Mouse (Mus musculus): ENCODE measurements around the gene Gcnt2.
"Not testable (repeated sequence)": the region's sequence is repeated elsewhere in the genome, so short reads cannot be mapped to it uniquely, and the experiment has no call there.

The Gcnt2 gene

DNA sequence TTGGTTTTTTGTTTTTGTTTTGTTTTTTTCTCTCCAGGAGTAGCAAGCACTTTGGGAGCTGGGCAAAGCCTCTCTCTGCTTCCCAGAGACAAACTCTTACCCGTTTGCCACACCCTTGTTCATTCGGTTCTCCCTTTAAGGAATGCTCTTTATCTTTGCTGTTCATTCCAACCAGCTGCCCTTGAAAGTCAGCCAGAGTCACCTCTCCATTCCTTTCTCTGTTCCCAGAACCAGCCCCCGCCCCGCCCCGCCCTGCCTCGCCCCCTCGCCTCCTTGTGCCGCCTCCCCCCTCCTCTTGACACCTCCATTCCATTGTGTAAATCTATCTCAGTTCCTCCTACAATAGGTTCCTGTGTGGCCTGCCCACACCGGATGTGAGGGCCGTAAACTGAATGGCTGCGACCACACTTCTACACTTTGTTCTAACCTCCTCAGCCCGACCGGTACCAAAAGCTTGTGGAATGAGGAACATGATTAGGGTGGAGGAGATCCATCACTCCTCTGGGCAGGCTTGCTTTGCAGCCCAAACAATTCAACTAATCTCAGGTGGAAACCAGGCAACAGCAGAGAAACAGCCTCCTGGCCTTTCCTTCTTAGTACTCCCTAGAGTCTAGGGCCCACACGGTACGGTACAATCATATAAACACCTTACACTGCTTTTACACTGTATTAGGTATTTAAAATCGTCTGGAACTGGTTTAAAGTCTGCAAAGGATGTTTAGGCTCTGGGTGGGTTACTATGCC is 9.5 kb downstream of the Gcnt2 start:
- no peak for DNase-seq (ENCODE audit: low spot score in 2 of 2)

DNA sequence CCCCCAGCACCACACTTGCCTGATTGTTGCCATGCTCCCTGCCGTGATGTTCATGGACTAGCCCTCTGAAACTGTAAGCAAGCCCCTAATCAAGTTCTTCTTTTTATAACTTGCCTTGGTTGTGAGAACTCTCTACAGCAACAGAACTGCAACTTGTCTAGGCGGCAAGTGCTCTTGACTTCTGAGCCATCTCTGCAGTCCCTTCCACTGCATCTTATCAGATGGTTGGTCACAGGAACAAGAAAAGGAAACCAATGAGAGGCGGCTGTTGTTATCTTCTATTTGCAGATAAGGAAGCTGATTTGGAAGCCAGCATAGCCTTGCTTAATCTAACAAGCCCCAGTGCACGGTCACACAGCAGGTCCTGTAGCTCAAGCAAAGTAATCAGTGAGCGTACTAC is 14.5 kb downstream of the Gcnt2 start:
- DNase-seq (ENCODE audit: low spot score in 2 of 2), result no peak

DNA sequence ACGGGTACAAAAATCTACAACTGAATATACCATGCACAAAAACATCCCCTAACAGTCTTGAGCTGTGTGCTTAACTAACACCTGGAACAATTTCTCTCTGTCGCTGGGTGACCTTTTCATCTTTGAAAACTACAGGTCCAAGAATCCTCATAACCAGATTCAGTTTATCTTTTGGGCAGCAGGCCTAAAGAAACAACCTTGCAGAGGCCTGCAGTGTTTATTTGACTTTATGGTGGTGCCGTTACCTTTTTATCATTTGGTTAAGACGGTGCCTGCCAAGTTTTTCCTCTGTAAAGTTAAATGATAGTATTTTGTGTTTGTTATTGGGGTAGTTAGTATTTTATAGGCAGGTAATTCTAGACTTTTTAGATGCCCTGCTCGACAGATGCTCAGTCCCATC is 15.9 kb downstream of the Gcnt2 start:
- no peak for DNase-seq (ENCODE audit: low spot score in 2 of 2)

- no peak for DNase-seq (ENCODE audit: low spot score in 2 of 2)
These were observed 18.0 kb downstream of the Gcnt2 start for GRCm38 (mm10) chr13:40877589-40877988.

DNA sequence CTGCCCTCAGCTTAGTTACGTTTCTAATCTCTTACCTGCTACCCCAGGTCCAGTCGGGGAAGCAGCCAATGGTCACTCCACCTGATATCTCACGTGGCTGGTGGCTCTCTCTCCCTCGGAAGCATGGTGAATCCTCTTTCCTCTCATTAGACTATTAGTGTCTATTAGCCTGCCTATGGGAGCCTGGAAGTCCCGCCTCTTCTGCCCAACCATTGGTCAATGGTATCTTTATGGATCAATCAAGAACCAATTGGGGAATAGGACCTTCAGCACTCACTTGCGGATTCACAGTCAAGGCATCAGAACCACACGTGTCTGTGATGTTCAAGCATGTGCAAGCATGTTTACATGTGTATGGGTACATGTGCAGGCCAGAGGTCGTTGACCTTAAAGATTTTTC is 21.0 kb downstream of the Gcnt2 start:
- no peak for DNase-seq (ENCODE audit: low spot score in 2 of 2)

DNA sequence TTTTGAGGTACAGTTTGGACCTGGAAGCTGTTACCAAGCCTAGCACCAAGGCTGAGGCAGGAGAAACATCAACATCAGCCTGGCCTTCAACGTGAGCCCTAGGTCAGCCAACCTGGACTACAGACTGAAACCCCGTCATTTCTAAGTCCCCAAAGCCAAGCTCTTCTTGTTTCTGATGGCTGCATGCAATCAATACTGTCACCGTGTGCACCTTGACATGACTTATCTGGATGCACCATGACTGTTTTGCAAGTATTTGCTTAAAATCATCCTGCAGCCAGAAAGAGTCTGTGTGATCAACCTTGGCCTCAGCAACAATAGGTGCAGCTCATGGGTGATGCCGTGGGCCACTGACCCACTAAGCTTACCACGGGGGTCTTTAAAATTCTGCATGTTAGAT is 23.1 kb downstream of the Gcnt2 start:
- no peak for DNase-seq (ENCODE audit: low spot score in 2 of 2)

DNA sequence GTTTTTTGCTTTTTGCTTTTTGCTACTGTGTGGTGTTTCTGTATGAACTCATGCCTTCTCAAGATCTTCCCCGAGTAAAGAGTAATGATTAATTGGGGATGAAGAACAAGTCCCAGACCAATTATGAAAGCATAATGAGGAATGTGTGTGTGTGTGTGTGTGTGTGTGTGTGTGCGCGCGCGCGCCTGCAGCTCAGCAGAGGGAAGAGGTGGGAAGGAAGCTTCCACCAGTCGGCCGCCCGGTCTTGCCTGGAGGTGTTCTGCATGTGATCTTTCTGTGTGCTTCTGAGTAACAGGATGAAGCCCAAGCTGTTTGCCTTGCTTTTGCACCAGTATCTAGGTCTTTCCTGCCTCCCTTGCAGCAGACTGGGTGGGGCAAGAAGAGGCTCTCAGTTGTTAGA is 24.3 kb downstream of the Gcnt2 start:
- DNase-seq (ENCODE audit: low spot score in 2 of 2), result no peak

DNA sequence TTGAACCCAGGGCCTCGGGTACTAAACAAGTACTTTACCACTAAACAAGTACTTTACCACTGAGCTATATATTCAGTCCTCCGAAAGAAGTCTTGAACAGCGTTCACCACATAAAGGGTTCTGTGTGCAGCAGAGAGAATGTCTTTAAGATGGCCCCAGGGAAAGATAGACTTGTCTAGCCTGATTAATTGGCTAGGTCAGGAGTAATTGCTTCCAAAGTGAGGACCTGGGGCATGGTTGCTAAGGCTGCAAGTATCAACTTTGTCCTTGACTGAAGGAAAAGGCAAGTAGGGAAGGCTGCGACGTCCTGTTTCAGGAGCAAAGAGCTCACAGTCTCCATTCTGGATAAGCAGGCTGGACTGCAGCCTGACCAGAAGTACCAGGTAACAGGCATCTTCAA is 25.3 kb downstream of the Gcnt2 start:
- no peak for DNase-seq (ENCODE audit: low spot score in 2 of 2)

GRCm38 (mm10) chr13:40885935-40886642 is 26.5 kb downstream of the Gcnt2 start:
- DNase-seq (ENCODE audit: low spot score in 2 of 2), result no peak

DNA sequence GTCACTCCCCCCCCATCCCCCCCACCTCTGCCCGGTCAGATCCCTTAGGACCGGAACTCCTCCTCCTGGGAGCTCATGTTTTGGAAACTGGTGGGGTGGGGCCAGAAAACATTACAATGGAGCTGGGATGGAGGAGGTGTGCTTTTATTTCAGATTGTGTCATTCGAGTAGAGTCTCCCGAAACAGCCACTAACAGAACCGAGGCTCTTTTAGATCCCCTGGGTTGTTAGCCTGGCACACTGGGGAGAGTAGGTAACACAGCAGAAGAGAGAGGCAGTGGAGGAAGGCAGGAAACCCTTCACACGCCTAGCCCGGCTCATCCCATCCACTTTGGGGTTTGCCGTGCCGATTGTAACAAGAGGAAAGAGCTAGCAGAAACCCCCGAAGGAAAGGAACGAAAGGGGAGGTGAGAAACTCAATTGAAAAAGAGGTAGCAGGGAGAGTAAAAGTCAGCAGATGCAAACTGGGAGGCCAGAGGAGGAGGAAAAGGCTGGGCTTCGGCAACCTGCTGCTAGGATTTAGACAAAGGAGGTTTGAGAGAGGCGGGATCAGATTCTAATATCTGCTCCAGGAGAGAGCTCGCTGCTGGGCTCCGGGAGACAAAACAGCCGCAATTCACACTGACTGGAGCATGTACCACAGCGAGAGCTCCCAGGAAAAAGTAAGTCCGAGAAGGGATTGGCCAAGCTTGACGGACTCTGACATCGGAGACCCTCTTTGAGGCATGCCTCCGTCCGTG is 27.3 kb downstream of the Gcnt2 start:
- DNase-seq (ENCODE audit: low spot score in 2 of 2), result no peak

DNA sequence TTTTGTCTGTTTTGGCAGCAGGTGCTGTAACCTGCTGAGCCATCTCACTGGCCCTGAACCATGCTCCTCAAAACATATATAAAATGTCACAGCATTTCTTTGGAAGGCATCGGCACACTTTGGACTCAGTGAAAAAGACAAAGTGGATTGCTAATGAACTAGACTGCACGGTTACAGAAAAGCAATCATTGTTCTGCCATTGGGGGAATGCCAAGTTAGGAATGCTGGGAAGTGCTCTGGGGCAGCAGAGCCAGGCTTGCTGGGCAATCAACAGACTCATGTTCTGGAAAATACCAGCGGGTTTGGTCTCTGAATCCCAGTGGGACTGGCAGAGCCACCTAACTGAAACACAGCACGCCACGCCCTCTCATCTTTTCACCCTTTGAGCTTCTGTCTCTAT is 31.0 kb downstream of the Gcnt2 start:
- no peak for DNase-seq (ENCODE audit: low spot score in 2 of 2)

GRCm38 (mm10) chr13:40891369-40891768 is 31.8 kb downstream of the Gcnt2 start:
- not testable (repeated sequence) for DNase-seq (ENCODE audit: low spot score in 2 of 2)

DNA sequence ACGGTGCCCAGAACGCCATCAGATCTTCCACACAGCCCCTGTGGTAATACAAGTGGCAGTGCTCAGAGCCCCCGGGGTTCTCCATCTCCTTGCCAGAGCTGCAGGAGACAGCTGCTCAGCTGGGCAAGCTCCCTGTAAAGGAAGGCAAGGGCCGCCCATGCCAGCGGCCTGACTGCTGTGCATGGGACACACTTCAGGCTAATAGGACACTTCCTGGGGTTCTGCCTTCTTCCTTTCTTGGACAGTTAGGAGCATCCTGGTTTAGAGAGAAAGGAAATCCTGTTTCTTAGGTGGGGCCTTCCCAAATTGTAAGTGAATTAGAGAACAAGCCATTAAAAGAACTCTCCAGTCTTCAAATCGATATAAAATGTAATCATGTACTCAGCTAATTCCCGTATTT is 32.5 kb downstream of the Gcnt2 start:
- DNase-seq (ENCODE audit: low spot score in 2 of 2), result no peak

GRCm38 (mm10) chr13:40892547-40892946 is 33.0 kb downstream of the Gcnt2 start:
- no peak for DNase-seq (ENCODE audit: low spot score in 2 of 2)

GRCm38 (mm10) chr13:40893573-40893972 is 34.0 kb downstream of the Gcnt2 start:
- DNase-seq (ENCODE audit: low spot score in 2 of 2), result no peak

DNA sequence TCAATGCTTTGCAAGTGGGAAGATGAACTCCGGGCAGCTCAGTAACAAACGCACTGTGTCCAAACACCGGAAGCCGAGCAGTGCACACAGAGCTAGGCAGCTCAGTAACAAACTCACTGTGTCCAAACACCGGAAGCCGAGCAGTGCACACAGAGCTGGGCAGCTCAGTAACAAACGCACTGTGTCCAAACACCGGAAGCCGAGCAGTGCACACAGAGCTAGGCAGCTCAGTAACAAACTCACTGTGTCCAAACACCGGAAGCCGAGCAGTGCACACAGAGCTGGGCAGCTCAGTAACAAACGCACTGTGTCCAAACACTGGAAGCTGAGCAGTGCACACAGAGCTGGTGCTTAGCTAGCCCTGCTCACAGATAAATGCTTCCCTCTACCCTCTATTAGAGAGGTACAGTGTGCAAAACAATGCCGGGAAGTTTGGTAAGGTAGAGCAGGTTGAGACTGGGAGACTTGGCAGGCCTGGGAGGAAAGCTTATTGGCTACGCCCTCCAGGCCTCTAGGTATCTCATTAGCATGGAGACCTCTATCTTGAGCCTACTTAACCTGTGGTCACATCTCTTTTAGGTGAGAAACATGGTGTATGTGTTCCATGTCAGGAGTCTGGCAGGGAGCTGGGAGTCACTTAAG is 38.6 kb downstream of the Gcnt2 start:
- not testable (repeated sequence) for DNase-seq (ENCODE audit: low spot score in 2 of 2)

DNA sequence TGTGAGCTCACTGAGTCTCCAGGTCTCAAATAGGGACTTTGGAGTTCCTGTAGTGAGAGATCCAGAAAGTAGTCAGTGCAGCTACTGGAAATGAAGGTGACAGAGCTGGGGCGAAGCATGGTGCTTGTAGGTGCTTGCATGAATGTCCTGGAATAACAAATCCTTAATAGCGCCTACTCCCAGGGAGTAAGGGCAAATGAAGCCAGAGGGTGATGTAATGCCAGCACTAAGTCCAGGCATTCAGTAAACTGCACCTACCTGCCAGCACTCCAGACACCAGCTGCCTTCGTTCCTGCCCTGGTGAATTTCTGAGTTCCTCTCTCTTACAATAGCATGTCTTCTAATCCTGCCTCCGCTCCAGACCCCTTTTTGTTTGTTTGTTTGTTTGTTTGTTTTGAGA is 39.1 kb downstream of the Gcnt2 start:
- no peak for DNase-seq (ENCODE audit: low spot score in 2 of 2)

GRCm38 (mm10) chr13:40899349-40899993 is 39.9 kb downstream of the Gcnt2 start:
- DNase-seq (ENCODE audit: low spot score in 2 of 2), result no peak

DNA sequence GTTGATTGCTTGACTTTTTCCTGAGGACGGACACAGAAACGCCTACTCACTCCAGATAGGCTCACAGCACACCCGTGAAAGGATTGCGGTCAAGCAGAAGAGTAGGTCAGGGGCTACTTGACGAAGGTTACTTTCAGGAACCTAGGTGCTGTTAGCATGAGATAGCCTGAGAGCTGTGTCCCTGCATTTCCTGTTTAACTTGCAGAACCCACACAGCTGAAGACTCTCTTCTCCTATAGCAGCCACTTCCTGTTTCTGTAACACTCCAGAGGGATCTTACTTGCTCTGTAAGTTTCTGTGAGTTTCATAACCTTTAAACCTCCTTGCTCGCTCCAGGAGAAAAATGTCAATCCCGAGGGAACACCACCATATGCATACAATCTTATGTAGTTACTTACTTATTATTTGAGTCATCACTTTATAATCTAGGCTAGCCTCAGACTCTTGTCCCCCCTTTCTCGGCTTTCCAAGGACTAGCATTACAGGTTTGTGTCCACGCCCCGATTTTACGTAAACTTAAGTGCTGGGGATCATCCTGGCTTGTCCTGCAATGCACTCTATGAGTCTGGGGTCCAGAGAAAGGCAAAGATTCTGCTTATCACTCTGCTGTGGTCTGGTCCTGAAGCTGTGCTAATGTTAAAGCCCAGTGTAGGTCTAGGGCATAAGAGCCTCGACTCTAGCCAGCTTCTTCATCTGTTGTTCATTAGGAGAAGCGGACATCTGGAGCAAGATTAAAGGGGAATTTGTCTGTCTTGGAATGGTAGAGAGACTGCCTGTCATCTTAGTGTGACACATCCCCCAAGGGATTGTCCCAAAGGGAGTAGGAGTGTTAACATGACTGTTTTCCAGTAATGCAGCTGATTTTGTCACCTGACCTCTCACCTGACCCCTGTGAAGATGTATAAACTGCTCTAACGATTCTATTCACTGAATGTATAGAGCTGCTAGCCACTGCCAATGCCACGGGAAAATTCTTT is 40.7 kb downstream of the Gcnt2 start:
- DNase-seq (ENCODE audit: low spot score in 2 of 2), result no peak

DNA sequence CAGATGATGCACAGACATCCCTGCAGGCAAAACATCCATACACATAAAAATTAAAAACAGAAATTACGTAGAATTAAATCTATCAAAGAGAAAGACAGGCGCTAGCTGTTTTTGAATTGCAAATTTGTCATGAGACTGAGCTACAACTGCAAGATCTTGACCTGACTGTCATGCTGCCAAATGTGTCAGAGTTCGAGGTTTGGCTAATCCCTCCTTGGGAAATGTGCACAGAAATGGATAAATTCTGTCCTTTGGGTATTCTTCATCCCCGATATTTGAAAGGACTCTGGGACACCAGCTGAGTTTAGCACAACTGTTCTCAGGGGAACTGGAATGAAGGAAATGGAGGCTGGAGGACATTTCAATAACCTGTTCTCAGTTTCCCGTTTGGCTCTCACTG is 41.7 kb downstream of the Gcnt2 start:
- DNase-seq (ENCODE audit: low spot score in 2 of 2), result no peak

All from urinary bladder, postnatal 4 days (tissue).